Mouse (Mus musculus): Measurements from ENCODE around the gene Slc2a9.

Gene Slc2a9

DNA sequence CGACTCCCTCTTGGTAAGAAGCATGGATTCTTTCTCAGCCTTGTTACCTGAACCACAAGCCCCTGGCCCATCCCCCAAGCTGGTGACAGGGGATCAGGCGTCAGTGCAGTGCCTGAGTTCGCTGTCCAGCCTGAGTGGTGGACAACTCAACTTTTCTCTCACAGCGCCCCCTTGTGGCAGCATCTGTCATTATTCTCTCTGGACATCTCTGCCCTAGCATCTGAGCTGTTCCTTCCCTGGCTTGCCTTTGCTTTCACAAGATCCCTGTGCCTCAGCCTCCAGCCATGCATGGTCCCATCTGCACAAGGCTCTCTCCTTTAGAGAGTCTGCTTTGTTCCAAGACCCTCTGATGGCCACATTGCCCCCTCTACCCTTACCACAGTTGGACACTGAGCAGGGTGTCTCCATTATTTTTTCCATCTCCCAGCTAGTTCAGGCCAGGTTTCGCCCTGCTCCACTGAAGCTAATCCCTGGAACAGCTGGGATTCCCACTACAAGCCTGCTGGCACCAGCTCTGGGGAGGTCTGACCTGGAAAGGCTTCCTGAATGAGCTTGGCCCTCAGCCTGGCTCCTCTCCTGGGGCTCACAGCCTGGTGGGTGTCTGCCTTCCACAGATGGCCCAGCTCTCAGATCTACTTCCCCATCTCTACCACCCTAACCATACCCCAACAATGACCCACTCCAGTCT lies 32.9 kb downstream of the Slc2a9 start:
- DNase-seq (ENCODE audit: inconsistent ontology term): peak; percentile 36

DNA sequence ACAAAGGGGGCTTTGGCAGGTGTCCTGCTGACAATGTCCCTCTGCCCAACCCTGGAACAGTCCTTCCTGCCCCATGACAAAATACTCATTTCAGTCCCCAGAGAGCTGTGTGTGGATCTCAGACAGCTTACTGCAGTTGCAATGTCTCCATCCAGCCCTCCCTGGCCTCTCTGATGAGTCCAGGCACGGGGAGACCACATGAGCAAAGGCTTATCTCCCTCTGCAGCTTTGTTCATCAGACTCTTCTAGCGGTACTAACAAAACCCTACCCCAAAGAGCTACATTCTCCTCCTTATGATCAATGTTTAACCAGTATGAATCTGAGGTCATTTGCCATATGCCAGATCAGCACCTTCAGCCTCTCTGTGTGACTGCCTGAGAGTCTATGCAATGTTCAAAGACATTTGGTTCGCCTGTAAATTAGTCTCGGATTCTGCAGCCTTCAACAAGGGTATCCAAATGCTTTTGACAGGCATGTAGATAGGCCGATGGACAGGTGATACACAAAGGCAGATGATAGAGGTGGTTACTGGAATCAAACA lies 36.3 kb downstream of the Slc2a9 start:
- DNase-seq (ENCODE audit: inconsistent ontology term): no peak

DNA sequence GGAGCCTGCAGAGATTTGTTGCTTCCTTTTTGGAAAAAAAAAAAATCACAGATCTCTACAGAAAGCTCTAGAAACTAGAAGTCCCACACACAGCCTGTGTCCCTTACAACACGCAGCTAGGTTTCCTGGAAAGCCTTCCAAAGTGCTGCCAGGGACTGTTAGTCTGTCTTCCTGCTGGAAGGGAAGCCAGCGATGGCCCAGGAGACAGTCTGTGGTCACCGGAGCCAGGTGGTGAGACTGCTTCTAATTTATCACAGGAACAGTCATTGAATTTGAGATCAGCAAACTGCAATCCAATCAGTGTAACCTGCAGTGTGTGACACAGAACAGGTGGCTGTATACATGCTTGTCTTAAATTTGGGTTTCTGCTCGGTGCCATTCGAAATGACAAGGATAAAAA lies 41.7 kb downstream of the Slc2a9 start:
- DNase-seq (ENCODE audit: inconsistent ontology term): no peak

DNA sequence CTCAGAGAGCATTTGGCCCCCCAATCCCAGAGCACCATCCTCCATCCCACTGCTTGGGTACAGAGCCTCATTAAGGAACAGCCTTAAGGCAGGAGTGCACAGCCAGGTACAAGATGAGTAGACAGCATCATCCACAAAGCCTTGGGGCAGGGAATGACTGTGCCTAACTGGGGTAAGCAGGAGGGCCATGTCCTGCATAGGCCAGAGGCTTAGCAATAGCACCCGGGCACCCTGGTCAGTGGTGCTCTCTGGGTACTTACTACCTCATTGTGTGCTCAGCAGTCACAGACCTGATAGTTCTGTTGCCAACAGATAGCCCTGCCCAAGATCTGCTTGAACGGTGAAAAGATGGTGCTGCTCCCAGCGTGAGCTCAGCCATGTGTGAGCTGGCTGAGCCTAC lies 52.0 kb downstream of the Slc2a9 start:
- no peak for DNase-seq (ENCODE audit: inconsistent ontology term)

DNA sequence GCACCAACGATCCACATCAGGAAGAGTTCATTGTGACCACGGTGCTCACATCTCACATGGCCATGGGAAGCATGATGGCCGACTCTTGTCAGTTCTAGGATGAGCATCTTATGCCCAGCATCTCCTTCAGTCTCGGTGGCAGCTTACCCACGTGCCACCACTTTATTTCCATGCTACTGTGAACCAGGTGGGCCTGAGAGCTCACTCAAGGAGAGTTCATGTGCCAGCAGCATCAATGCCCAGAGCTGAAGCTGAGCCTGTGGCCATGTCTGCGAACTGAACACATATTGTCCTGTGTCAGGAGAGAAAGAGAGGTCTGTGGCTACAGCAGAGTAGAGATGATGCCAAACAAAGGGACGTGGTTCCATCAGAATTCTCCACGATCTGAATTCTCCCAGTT lies 53.3 kb downstream of the Slc2a9 start:
- DNase-seq (ENCODE audit: inconsistent ontology term): no peak

DNA sequence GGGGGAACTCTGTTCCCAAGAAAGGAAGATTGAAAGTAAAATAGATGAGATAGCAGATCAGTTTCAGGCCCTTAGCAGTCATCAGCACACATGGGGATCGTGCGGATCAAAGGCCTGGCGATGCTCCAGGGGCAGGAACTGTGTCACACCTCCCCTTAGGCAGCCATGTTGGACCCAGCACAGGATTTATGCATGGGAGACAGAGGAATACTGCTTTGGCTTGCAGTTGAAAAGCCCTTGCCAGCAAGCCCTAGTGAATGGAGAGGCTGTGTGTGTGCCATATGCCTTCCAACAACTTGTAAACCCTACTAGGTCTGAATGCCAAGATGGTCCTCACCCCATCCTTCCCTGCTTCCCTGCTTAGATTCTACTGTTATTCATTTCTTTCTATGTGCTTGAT lies 54.8 kb downstream of the Slc2a9 start:
- no peak for DNase-seq (ENCODE audit: inconsistent ontology term)

DNA sequence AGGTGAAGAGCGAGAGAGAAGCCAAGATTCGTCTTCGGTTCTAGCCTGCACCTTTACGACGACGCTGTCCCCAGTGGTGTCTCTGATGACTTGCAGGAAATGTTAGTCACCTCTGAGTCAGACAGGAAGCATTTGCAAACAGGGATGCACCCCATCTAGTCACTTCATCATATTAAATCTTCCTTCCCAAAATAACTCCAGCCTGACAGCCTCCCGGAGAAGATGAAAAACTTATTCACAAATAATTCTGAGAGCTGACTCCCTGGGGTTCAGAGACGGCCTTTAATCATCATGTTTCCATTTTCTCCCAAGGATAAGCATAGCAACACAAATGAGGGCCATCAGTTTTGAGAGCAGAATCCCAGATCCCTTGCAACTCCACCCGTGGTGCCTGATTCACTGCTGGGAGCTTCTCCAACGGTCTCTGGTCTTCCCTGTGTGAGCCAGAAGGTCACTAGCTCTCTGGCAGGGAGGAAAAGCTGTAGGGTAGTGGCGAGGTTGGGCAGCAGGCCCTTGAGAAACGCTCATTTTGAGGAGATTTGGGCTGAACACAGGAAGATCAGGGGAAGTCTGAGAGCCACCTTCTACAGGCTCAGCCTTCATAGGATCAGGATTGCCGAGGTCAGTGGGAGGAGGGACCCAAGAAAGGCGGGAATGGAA lies 56.5 kb downstream of the Slc2a9 start:
- peak; percentile 68 for DNase-seq (ENCODE audit: inconsistent ontology term)

DNA sequence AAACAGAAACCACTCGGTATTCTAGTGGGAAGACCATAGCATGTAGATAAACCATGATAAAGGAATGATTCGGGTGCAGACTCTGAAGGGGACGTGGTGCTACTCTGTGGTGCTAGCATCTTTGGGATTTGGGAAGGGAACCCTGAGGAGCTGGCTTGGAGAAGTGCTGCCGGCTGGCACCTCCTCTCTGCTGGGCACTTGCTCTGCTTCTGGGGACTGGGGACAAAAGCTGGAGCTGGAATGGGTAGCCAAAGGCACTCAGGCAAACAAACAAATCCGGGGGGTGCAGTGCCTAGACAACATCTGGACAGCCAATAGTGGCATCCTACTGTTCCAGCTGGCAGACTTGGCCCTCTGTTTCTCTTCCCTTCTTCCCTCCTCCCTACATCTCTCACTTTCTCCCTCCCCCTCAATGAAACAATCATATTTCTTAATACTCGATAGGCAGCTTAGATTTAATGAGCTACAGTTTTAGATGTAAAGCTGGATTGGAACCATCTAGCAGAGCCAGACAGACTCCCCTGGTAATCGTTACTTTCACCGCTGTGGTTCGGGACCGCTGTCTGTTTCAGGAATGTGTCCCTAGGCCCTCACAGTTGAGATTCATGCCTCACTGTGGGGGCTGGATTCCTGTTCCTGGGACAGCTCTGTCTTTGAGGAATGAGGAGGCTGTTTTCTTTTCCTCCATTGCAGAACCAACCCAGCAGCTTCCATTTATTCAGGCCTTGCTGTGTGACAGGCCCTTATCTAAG lies 61.7 kb downstream of the Slc2a9 start:
- no peak for DNase-seq (ENCODE audit: inconsistent ontology term)

DNA sequence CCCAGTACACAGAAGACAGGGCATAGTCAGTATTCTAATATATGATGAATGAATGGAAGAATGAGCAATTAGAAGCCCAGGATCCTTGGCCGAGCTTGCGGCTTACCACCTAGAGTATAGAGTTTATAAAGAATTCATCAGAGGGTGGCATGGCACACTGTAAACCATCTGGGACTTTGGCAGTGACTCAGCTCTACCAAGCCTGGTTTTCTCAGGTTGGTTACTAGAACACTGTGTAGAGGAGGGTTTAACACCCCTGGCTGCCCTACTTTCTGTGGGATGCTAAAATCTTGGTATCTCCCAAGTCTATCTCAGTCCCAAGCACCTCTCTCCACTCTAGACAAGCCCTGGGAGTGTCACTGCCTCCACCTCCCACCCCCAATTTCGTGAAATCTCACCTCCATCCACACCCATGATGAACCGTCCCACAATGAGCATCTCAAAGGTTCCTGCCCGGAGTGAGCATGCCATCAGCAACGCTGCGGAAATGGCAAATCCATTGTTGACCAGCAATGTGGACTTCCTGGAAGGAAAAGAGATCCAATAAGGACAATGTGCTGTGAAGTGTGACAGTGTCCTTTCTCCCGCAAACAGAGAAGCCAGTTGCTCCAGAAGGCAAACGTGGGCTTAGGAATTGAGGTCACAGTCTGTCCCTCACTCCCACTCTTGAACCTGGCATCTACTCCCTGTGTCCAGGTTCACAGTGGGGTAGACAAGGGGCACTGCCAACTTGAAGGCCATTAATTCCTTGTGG lies 62.5 kb downstream of the Slc2a9 start:
- no peak for DNase-seq (ENCODE audit: inconsistent ontology term)

DNA sequence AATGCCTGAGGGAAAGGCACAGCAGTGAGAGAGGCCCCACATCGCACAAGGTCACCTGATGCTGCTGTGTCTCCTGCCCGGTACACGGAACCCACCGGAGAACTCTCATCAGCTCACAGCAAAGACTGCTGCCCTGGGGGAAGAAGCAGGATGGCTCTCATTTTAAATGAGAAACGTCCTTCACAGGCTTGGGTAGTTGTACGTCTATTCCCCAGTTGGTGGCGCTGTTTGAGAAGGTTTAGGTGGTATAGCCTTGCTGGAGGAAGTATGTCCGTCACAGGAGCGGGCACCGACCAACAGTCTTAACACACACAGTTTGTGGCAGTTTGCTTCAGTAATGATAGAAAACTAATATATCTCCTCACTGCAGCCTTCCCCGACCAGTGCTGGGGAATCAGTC lies 66.3 kb downstream of the Slc2a9 start:
- DNase-seq (ENCODE audit: inconsistent ontology term): no peak

DNA sequence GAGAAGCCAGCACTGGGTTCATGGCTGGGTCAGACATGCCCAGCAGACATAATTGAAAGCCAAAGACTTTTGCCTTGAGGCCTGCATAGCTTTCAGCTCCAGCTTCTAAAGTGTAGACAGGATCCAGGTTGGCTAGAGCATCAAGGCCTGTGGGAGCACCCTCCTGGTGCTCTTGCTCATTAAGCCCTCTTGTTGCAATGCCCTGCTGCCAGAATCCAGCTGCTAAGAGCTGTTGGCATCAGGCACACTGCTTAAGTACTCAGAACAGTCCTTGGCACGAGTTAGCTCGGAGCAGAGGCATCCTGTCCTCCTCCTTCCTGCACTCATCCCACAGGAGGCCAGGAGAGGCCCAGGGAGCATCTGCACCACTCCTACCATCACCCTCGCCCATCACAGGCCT lies 68.1 kb downstream of the Slc2a9 start:
- DNase-seq (ENCODE audit: inconsistent ontology term): peak; percentile 50

DNA sequence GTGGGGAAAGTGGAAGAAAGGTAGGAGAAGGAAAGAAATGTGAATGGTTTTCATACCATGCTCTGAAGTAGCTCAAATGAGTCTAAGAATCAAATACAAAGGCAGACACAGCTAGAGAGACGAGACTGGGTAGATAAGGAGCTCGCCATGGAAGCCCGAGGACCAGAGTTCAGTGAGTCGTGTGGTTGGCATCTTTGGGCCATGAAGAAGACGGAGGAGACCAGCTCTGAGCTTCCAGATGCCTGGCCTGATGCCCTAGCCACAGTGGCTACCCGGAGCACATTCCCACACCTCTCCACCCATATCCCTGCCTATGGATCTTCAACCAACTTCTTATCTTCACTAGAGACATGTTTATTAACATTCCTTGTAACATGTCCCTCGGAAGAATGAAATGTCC lies 71.7 kb downstream of the Slc2a9 start:
- peak; percentile 35 for DNase-seq (ENCODE audit: inconsistent ontology term)

DNA sequence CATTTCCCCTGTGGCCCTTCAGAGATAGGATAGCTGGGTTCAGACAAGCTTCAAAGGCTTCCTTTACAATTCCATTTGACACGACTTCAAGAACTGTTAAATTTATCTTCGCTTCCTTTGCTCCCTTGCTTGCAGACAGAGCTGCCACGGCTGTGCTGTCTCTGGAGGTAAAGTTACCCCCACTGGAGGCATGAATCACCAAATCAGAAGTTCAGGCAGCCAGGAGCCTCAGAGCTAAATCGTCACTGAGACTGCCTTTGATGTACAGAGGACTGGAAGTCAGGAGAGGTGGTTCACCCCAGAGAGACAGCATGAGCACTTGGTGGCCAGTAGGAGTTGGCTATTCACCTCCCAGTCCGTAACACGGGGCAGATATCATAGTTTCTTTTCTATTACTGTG lies 73.8 kb downstream of the Slc2a9 start:
- no peak for DNase-seq (ENCODE audit: inconsistent ontology term)

DNA sequence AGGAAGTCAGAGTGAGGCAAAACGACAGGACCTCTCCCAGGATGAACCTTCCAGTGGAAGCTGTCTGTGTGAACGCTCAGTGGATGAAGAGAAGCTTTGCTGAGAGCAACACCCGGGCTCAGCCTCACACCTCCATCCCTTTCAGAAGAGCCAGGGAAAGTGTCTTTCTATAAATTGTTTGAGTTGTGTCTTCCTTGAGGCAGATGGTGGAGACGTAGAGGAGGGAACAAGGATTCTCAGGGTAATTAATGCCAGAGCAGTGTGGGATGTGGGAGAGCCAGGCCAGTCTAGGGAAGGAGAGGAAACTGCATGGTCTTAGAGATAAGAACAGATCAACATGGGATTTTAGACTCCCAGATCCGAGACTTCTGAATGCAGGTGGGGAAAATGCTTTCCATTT lies 75.2 kb downstream of the Slc2a9 start:
- DNase-seq (ENCODE audit: inconsistent ontology term): no peak

DNA sequence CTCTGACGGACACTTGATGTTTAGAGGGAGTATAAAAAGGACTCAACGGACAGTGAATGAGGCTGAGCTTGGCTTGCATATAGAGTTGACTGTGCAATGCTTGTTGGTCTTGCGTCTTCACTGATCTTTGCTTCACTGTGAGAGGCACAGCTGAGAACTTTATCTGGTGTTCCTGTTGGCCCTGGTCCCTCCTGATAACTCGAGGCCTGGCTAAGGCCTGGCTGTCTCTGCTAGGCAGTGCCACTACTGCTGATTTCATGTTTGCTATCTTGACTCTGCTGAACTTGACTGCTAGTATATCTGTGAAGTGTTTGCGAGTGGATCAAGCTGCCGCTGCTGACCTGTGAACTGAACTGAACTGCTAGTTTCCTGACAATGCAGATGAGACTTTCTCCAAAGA lies 77.4 kb downstream of the Slc2a9 start:
- DNase-seq (ENCODE audit: inconsistent ontology term): no peak

DNA sequence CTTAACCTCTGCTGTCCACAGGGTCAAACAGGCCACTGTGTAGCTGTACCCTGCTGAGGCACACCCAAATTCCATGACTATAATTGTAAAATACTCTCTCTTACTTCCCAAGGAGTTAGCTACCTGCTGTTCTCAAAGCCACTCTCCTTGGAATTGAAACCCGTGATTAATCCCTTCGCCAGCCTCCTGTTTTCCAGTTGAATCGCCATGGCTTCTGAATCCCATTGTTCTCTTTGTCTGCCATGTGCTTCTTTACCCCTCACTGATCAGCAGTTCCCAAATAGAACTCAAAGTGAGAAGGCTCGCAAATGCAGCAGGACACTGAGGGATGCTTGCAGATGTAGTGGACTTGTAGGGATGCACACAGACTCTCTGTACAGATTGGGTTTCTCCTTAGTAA lies 80.5 kb downstream of the Slc2a9 start:
- DNase-seq (ENCODE audit: inconsistent ontology term): peak; percentile 60

DNA sequence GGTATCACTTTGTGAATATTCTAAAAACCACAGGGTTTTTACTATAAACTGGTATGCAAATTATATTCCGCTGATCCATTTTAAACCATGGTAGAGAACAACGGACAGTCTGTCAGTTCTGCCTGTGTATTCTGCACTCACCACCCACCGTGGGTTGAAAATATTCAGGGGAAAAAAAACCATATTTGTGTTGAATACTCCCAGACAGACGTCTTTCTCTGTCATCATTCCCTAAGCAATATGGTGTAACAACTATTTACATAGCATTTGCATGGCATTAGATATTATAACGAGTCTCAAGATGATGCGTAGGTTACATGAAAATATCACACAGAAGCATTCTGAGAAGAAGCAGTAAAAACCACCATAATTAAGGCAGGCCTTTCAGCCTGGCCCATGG lies 84.1 kb downstream of the Slc2a9 start:
- no peak for DNase-seq (ENCODE audit: inconsistent ontology term)

DNA sequence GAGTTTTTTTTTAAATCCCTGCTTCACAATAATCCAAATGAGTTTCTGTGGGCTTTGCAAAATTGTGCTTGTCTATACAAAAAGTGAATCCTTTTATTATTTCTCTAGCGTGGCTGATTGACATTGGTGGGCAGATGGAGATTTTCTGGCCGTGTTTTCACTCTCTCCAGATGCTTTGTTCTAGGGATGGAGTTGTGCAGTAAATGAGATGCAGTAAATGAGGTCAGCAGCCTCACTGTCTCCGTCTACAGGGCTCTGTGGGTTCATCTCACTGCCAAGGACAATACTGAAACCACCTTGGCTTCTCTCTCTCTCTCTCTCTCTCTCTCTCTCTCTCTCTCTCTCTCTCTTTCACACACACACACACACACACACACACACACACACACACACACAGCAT lies 99.3 kb downstream of the Slc2a9 start:
- no peak for DNase-seq (ENCODE audit: inconsistent ontology term)

DNA sequence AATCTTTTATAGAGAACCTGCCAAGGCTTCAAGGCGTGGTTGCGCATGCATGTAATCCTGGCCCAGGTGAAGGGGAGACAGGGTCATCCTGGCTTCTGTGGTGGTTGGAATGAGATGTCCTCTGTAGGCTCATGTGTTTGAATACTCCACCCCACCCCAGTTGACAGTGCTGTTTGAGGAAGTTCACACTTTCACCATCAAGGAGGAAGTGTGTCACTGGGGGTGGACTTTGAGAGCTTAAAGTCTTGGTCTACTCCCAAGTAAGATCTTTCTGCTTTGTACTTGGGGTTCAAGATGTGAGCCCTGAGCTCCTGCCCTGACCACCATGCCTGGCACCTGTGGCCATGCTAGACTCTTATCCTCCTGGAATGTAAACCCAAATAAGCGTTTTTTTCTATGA lies 100.7 kb downstream of the Slc2a9 start:
- DNase-seq (ENCODE audit: inconsistent ontology term): no peak

DNA sequence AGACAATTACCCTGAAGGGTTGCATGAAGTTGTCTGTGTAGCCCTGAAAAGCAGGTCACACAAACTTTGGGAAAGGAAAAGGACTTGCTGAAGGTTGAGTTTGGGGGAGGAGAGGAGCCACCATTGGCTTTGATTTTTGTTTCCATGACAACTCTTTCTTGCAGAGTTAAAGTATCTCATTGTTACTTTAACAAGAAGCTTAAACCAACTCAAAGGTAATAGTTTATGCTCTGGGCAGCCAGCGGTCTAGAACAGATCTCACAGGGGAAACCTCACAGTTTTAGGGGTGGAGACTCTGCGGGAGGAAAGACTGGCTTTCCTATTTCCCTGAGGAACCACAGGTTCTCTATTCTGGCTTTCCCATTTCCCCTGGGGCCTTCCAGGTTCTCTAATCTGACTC lies 114.1 kb downstream of the Slc2a9 start:
- DNase-seq (ENCODE audit: inconsistent ontology term): no peak

DNA sequence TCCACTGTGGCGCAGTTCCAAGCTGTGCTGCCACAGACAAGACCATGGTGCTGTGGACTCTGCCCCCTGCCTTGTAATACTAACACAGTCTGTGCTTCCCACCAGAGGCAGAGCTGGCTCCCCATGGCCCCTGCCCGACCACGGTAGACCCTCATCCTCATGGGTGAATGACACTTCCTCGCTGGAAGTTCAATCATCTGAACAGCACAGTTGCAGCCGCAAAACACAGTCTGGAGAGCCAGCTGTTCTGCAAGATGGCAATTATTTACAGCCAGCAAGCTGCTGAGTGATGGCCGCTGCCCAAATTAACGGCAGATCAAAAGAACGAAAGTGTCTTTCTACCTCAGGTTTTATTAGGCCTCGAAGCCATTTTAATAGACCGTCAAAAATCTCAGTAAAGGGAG lies 114.5 kb downstream of the Slc2a9 start:
- DNase-seq (ENCODE audit: inconsistent ontology term): no peak

DNA sequence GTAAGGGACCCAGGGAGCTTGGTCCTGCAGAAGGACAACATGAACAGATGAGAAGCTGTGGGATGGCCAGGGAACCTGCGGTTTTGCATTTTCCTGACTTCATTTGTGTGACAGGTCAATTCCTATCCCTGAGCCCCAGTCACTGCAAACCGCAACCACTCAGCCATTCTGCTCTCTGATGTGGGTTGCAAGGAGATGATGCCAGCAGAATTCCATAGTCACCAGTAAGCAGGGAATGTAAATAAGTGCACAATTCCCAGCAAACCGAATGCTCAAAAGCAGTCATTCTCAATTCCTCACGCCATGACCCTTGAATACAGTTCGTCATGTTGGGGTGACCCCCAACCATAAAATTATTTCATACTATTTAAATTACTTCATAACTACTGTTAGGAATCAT lies 123.0 kb downstream of the Slc2a9 start:
- no peak for DNase-seq (ENCODE audit: inconsistent ontology term)
